Mouse (Mus musculus) heart, adult 10 weeks (tissue): ENCODE measurements around the gene Figla. TPM values are rescaled to one million over a fixed set of nuclear protein-coding genes. Genes with fewer than 3 reads are reported as not detected.

ENCODE experiments used
- polyA plus RNA-seq: library from polyadenylated mRNA; stranded (reverse); fragments of 350-450 nt; fragmentation: Illumina TruSeq; extraction: RNeasy Lipid Tissue Mini Kit (QIAGEN cat#74804); gene quantifications from one replicate; pipeline ENCODE4 v1.2.3, GENCODE M21; 2014; ENCODE audit warnings: low read depth, low replicate concordance

Gene Figla
- polyA plus RNA-seq: not detected

GRCm38 (mm10) chr6:86015871-86016270 is at the start of gene Figla:
TSS of gene Figla (plus strand) at chr6:86016171.

GRCm38 (mm10) chr6:86028601-86029322 is 12.8 kb downstream of the Figla start, which contains the start of gene Add2:
TSS of gene Add2 (plus strand) at chr6:86028681.

Other genes with a start within 250 kb of the Figla start
- 0.42 TPM for gene Nat8f6, start 195.2 kb upstream of the Figla start, polyA plus RNA-seq
- gene Nat8f5, start 195.2 kb upstream of the Figla start, polyA plus RNA-seq: not detected
- not detected for gene Nat8, start 184.1 kb upstream of the Figla start, polyA plus RNA-seq
- gene Nat8f2, start 147.0 kb upstream of the Figla start, polyA plus RNA-seq: 0.34 TPM
- 1.6 TPM for gene Nat8f4, start 111.3 kb upstream of the Figla start, polyA plus RNA-seq
- 17.2 TPM for gene Tprkb, start 104.3 kb upstream of the Figla start, polyA plus RNA-seq
- gene Nat8f1, start 100.5 kb upstream of the Figla start, polyA plus RNA-seq: 5.0 TPM
- 73.6 TPM for gene Dusp11, start 54.5 kb upstream of the Figla start, polyA plus RNA-seq
- 0.10 TPM for gene Add2, start 12.5 kb downstream of the Figla start, polyA plus RNA-seq
- 1.2 TPM for gene Tgfa, start 179.1 kb downstream of the Figla start, polyA plus RNA-seq